Mouse (Mus musculus): ENCODE measurements around the gene Cfap73.

Gene Cfap73

GRCm38 (mm10) chr5:120586741-120587615 is 47.1 kb downstream of the Cfap73 start:
- peak; percentile 44 to 53 for DNase-seq (ENCODE audit: low spot score in 2 of 2)

- no peak for DNase-seq (ENCODE audit: low spot score in 2 of 2)
These were observed 49.1 kb downstream of the Cfap73 start for GRCm38 (mm10) chr5:120584968-120585367.

- no peak for DNase-seq (ENCODE audit: low spot score in 2 of 2)
These were observed 50.5 kb downstream of the Cfap73 start for GRCm38 (mm10) chr5:120583511-120583910.

- DNase-seq (ENCODE audit: low spot score in 2 of 2) = no peak
These were observed 52.0 kb downstream of the Cfap73 start for GRCm38 (mm10) chr5:120582002-120582401.

- DNase-seq (ENCODE audit: low spot score in 2 of 2) = no peak
These were observed 54.0 kb downstream of the Cfap73 start for GRCm38 (mm10) chr5:120579898-120580626.

- no peak for DNase-seq (ENCODE audit: low spot score in 2 of 2)
These were observed 54.7 kb downstream of the Cfap73 start for GRCm38 (mm10) chr5:120579211-120579897.

GRCm38 (mm10) chr5:120578504-120579081 is 55.4 kb downstream of the Cfap73 start:
- DNase-seq (ENCODE audit: low spot score in 2 of 2) = no peak

All from right cerebral cortex, adult 2 months (tissue).